Mouse (Mus musculus) brain, embryonic 14.5 days (tissue): ENCODE measurements around the gene Fdxr. TPM values are rescaled to one million over a fixed set of nuclear protein-coding genes. Genes with fewer than 3 reads are reported as not detected.

ENCODE experiments used
- DNase-seq: peaks from one replicate; pipeline ENCODE4 v3.0.0-alpha.2; 2011; ENCODE audit warnings: low read depth
- CTCF ChIP-seq: fragments of 200-500 bp; IDR thresholded peaks from 2 replicates; pipeline ENCODE4 v1.5.1; 2012; ENCODE audit warnings: inconsistent platforms, mild to moderate bottlenecking, moderate library complexity, borderline replicate concordance; ENCODE audit not compliant: insufficient read depth, insufficient read length; ENCODE audit errors: extremely low read depth
- POLR2A ChIP-seq: fragments of 200-500 bp; IDR thresholded peaks from 2 replicates; pipeline ENCODE4 v1.6.1; 2012; ENCODE audit warnings: mild to moderate bottlenecking, inconsistent platforms, borderline replicate concordance; ENCODE audit not compliant: poor library complexity, insufficient read depth, insufficient read length, severe bottlenecking; ENCODE audit errors: extremely low read depth
- polyA plus RNA-seq: library from polyadenylated mRNA; depleted of rRNA; stranded (reverse); fragments of >200 nt; gene quantifications from 2 replicates; pipeline ENCODE4 v1.2.3, GENCODE M21; 2012

The Fdxr gene
- polyA plus RNA-seq, 1 experiment, result 26.1 TPM

- TF ChIP-seq CTCF (no peak), POLR2A (no peak)
- peak; percentile 47 for DNase-seq
Observed at GRCm38 (mm10) chr11:115286201-115286993, 9.5 kb upstream of the Fdxr start.

DNA sequence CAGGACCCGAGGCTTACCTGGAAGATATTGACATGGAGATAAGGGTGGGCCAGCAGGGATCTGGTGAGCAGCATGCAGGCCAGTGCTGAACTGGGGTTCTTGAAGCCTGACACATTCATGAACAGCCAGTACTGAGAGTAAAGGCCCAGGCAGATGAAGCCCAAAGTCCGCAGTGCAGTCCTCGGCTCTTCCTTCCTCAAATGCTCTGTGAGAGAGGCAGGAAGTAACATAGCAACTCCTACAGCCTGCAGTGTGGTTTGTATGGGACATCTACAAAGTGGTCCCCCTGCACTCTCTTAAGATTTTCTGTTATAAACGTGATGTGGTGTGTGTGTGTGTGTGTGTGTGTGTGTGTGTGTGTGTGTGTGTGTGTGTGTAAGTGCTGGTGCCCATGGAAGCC lies 8.4 kb upstream of the Fdxr start:
- no peak for TF ChIP-seq CTCF
- TF ChIP-seq POLR2A, result no peak

DNA sequence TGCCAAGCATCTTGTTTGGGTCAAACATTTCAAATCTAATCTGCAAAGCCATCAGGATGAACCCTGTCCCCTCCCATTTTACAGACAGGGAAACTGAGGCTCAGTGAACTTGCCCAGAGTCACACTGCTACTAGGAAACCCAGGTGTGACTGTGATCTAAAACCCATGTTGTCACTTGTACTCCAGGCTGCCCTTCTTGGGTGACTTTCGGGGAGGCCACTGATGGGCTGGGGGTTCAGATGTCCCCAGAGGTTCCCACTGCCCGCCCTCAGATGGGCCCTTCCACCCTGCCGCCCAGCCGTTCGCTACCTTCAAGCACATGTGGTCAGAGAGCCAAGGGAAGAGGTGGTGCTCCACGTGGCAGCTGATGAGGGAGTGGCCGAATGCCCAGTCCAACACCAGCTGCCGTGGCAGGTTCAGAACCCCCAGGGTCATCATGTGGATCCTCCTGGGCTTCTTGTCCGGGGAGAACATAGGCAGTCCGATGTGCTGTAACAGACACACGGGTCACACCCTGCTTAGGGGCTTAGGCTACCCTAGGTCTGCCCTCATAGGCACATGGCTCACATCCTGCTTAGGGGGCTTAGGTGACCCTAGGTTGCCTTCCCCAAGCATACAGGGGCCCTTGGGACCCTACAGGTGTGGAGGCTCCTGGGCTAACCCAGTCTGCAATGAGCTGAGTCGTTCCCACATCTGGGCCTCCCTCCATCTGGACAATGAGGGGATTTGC lies 7.2 kb upstream of the Fdxr start:
- TF ChIP-seq POLR2A, result no peak
- no peak for TF ChIP-seq CTCF
- no peak for DNase-seq

More for the DNA sequence above, 8.4 kb upstream of the Fdxr start:
- DNase-seq, result no peak

DNA sequence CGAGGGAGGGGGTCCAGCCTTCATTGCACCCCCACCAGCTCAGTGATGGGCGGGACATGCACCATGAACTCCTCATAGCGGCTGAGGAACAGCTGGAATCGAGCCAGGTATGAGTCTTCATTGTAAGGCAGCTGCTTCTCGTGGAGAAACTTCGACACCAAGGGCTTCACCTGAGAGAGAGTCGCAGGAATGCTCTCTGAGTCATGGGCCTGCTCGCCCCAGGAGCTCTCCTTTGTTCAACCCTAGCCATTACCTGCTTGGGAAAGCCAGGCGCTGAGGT lies 6.6 kb upstream of the Fdxr start:
- no peak for TF ChIP-seq POLR2A
- TF ChIP-seq CTCF, result no peak
- DNase-seq, result no peak

GRCm38 (mm10) chr11:115282723-115283485 lies 6.1 kb upstream of the Fdxr start:
- DNase-seq, result no peak
- TF ChIP-seq POLR2A, result no peak

DNA sequence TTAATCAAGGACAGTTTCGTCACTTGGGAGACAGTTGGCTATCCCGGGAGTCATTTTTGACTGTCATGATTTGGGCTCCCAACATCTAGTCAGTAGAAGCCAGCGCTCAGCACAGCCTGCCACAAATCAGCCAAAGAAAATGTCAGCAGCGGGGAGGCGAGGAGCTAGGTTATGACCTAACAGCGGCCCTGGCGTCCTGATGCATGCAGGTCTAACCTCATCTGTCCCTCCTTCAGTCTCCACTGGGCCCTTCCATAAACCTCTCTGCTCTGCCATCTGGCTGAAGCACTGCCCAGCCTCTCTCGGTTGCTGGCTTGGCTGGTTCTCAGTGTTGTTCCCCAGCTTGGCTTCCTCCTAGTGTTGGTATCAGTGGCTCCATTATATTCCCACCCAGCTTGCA lies 5.4 kb upstream of the Fdxr start:
- TF ChIP-seq POLR2A (no peak), CTCF (no peak)
- no peak for DNase-seq

- TF ChIP-seq CTCF (no peak), POLR2A (no peak)
- DNase-seq, result no peak
Observed at GRCm38 (mm10) chr11:115279726-115280125, 2.9 kb upstream of the Fdxr start.

DNA sequence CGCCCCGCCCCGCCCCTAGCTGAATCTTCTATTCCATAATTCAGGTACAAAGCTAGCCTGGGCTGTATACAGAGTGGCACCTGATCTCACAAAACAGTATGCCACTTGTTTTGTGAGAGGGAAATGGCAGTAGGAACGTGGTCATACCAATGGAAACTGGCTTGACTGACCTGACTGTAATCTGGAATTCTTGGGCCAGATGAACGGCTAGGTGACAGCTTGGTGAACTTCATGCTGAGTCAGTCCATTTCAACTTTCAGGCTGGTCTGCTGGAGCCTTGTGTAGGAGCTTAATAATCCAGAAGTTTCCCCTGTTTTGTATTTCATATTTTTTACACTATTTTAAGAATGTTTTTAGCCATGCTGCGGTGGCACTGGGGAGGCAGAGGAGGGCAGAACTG lies 1.3 kb upstream of the Fdxr start:
- no peak for DNase-seq
- TF ChIP-seq POLR2A (no peak), CTCF (no peak)

- TF ChIP-seq POLR2A, result no peak
- no peak for TF ChIP-seq CTCF
- DNase-seq, result no peak
Observed at GRCm38 (mm10) chr11:115277604-115277975, 740 bp upstream of the Fdxr start.

- no peak for DNase-seq
- TF ChIP-seq POLR2A (no peak), CTCF (no peak)
Observed at GRCm38 (mm10) chr11:115275954-115276353, 896 bp downstream of the Fdxr start.

- DNase-seq, result no peak
- TF ChIP-seq CTCF, result no peak
- TF ChIP-seq POLR2A, result no peak
Observed at GRCm38 (mm10) chr11:115275509-115275908, 1.3 kb downstream of the Fdxr start.

GRCm38 (mm10) chr11:115274771-115275170 lies 2.1 kb downstream of the Fdxr start:
- TF ChIP-seq POLR2A (no peak), CTCF (no peak)
- DNase-seq, result no peak

DNA sequence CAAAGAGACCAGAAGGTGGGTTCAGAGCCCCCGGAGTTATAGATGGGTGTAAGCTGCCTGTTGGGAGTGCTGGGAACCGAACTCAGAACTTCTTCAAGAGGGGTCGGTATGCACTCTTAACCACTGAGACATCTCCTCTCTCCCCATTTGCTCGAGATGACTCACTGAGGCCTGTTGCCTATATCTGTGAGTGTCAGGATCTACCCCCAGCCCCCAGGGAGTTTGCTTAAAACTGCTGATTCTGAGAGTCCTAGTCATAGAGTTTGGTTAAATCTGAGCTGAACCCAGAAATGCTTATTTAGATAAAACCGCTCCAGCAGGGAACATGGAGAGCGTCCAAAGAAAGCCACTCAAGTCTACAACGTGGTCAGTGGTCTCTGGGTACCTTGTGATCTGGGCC lies 2.7 kb downstream of the Fdxr start:
- no peak for TF ChIP-seq CTCF
- no peak for TF ChIP-seq POLR2A
- DNase-seq, result no peak
